Mouse (Mus musculus) bone marrow, adult 2 months (tissue): ENCODE measurements around the gene Ryr1.
"Not testable (repeated sequence)": the region's sequence is repeated elsewhere in the genome, so short reads cannot be mapped to it uniquely, and the experiment has no call there.

Experiments used
- CTCF ChIP-seq: fragments of 200-500 bp; IDR thresholded peaks from 2 replicates; pipeline ENCODE4 v1.5.1; 2011; ENCODE audit warnings: low read length, control low read depth; ENCODE audit not compliant: control insufficient read depth, insufficient read depth
- POLR2A ChIP-seq: fragments of 200-500 bp; IDR thresholded peaks from 2 replicates; pipeline ENCODE4 v1.6.1; 2011; ENCODE audit warnings: low read depth, mild to moderate bottlenecking, control low read depth, low read length, borderline replicate concordance; ENCODE audit not compliant: control insufficient read depth

DNA sequence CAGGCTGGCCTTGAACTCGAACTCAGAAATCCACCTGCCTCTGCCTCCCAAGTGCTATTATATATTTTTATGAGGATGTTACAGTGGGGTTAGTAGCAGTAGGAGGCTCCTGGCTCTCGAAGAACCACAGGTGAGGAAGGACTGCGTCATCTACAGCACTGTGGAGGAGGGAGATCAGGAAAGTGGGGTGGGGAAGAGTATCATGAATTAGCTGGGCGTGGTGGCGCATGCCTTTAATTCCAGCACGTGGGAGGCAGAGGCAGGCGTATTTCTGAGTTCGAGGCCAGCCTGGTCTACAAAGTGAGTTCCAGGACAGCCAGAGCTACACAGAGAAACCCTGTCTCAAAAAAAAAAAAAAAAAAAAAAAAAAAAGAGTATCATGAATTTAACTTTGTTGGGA, 156.9 kb downstream of the Ryr1 start:
- TF ChIP-seq CTCF, POLR2A: not testable (repeated sequence)
